Mouse (Mus musculus) ovary, postnatal 10 days (tissue): Measurements from ENCODE around the gene Ckmt2.

Experiments
- DNase-seq: peaks from one replicate; pipeline ENCODE4 v3.0.0; 2022; ENCODE audit warnings: low spot score

The Ckmt2 gene

GRCm38 (mm10) chr13:91876741-91877349, at the start of gene Ckmt2:
TSS of gene Ckmt2 (minus strand) at chr13:91876885.
- DNase-seq = no peak

GRCm38 (mm10) chr13:91921010-91921409, 44.3 kb upstream of the Ckmt2 start:
- no peak for DNase-seq

GRCm38 (mm10) chr13:91918764-91919163, 42.1 kb upstream of the Ckmt2 start:
- DNase-seq = no peak

DNA sequence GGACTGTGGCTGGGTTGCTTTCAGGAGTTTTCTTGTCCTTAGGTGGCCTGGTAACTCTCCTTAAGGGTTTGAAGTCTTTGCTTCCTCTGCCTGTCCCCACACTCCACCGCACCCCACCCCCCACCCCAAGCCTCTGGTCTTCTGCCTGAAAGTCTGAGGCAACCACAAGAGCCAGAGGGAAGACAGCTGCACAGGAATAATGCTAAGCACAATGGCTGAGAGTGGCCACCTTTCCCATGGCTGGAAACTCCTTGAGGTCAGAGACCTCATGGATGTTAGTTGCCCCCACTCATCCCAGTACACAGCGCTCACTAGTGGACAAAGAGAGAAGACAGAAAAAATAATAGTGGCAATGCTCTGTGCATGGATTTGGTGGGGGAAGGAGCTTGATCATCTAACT, 41.1 kb upstream of the Ckmt2 start:
- no peak for DNase-seq

- no peak for DNase-seq
Observed at GRCm38 (mm10) chr13:91916308-91916707, 39.6 kb upstream of the Ckmt2 start.

- DNase-seq = no peak
Observed at GRCm38 (mm10) chr13:91915582-91916239, 39.0 kb upstream of the Ckmt2 start.

- DNase-seq = no peak
Observed at GRCm38 (mm10) chr13:91915192-91915581, 38.5 kb upstream of the Ckmt2 start.

GRCm38 (mm10) chr13:91911652-91912051, 35.0 kb upstream of the Ckmt2 start:
- DNase-seq = no peak

DNA sequence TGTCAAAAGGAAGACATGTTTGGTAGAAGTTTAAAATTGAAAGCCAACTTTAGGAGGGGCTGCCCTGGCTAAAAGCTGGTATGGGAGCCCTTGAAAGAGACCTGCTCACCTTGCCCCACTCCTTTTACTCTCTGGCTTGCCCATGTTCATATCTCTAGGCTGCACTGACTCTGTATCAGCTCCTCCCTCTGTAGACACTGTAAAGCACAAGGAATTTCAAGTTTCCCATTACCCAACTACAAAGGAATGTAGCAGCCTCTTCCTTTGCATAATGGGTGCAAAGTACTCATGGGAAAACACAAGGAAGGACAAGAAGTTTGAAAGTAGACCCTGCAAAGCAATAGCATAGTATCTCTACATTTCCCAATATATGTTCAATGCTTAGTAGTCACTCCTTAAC, 34.5 kb upstream of the Ckmt2 start:
- no peak for DNase-seq

GRCm38 (mm10) chr13:91908202-91908980, 31.7 kb upstream of the Ckmt2 start:
- DNase-seq = peak; percentile 44

DNA sequence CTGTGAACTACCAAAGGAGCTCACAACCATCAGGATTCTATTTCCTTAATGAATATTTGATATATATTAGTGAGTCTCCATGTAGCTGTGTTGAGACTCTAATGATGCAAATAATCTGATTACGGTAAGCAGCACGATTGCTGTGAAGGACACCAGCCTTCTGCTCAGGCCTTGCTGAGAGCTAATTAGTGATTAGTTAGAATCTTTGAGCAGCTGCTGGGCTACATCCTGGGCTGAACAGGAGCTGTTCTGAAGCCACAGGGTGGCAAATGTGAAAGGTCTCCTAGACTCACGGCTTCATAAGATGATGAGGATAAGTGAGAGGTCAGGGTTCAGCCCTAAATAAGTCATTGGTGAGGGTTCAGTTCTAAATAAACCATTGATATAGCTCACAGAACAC, 29.7 kb upstream of the Ckmt2 start:
- no peak for DNase-seq

- no peak for DNase-seq
Observed at GRCm38 (mm10) chr13:91896476-91896875, 19.8 kb upstream of the Ckmt2 start.

- no peak for DNase-seq
Observed at GRCm38 (mm10) chr13:91893132-91893531, 16.4 kb upstream of the Ckmt2 start.

GRCm38 (mm10) chr13:91890031-91890619, 13.4 kb upstream of the Ckmt2 start:
- DNase-seq = no peak

DNA sequence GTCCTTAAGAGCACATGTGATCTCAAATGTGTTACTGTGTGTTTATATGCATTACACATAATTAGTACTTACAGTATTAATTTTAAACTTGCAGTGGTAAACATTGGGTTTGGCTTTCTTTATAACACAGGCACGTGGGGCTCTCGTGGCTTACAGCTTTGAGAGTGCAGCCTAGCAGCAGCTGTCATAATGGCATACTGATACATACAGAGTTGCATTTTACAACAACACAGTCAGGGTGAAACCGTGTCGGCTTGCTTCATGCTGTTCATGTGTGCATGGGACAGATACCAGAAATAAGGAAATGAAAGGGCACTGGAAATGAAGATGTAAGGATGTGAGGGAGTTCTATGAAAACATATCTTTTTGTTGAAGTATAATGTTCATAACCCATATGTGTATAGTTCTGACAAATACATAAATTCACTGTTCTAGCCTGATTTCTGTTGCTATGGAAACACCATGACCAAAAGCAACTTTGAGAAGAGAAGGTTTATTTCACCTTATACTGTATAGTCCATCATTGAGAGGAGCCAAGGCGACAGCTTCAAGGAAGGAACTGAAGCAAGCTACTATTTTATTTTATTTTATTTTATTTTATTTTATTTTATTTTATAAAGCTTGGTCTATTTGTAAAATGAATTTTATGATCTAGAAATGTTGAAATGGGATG, 8.2 kb upstream of the Ckmt2 start:
- DNase-seq = no peak

- no peak for DNase-seq
Observed at GRCm38 (mm10) chr13:91881837-91882480, 5.3 kb upstream of the Ckmt2 start.

DNA sequence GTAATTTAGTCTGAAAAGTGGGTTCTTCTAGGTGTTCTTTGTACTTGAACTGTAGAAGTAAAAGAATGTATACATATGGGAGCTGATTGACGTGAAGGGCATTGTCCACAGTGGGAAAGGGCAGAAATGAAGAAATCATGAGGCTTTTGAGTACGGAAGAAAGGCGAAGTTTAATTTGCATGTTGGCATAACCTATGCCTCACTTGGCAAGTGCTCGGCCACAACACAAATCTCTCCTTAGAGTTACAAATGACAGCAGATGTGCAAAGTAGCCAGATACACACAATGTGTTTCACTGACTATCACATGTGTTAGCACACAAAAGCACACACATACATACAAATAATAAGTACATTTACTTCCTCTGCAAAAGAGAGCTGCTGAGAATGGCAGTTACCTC, 3.6 kb upstream of the Ckmt2 start:
- DNase-seq = no peak

- DNase-seq = no peak
Observed at GRCm38 (mm10) chr13:91877996-91878395, 1.3 kb upstream of the Ckmt2 start.

DNA sequence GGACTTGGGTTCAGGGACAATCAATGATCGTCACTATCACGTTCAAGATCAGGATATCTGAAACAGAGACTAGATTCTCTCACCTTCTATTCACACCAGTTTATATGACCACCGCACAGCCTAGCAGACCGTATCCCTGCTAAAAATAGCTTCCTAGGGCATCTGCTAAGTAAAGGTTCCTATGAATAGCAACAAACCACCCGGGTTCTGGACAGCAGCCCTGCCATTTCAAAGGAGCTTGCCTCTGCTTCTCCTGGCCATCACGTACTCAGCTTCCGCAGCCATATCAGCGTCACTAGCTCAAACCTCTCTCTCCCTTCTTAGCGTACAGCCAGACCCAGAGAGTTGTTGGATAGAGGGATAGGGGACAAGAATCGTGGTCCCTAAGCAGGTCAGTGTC, 665 bp upstream of the Ckmt2 start:
- DNase-seq = no peak

DNA sequence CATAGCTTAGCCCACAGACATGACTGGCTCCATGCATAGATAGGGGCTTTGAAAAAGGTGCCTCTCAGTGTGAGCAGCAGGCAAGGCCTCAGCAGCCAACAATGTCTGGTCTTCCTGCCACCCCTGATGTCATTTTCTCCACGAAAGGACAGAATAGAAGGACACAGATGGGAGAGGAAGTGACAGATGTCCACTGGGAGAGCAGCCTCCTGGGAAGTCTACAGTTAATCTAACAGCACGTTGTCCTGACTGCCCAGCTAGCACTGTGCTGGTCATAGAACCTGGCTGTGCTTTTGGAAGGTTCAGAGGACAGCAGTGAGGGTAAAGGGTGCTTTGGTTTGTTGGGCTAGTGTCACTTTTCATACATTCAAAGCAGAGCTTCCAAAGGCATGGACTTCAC, 1.1 kb downstream of the Ckmt2 start:
- no peak for DNase-seq

GRCm38 (mm10) chr13:91874565-91874964, 2.1 kb downstream of the Ckmt2 start:
- DNase-seq = no peak
